Mouse (Mus musculus): ENCODE data around the gene Cldn3. TPM values are rescaled to one million over a fixed set of nuclear protein-coding genes. Genes with fewer than 3 reads are reported as not detected.

Cldn3 gene
- total RNA-seq, 1 experiment: 8.4 TPM

GRCm38 (mm10) chr5:135035608-135036359 lies 49.8 kb downstream of the Cldn3 start:
- Histone ChIP-seq H3K4me3 (ENCODE audit: insufficient read depth in 1 of 2, low read depth in 1 of 2, low read length in 2 of 2, poor library complexity in 1 of 2, severe bottlenecking in 1 of 2) (no peak overlapping the region), H3K9ac (ENCODE audit: insufficient read depth, low read depth, low read length, poor library complexity, severe bottlenecking) (no peak overlapping the region), H3K4me1 (ENCODE audit: control insufficient read depth in 2 of 2, insufficient read depth in 2 of 2, low read length in 2 of 2, poor library complexity in 1 of 2) (peaks cover 0 to 17% of the 10 kb centered on the region in 2 experiments; a peak in 2 of 4 replicates), H3K27ac (ENCODE audit: insufficient read depth, low read depth, low read length, poor library complexity, severe bottlenecking) (no peak overlapping the region), H3K36me3 (ENCODE audit: control insufficient read depth, insufficient read depth, low read length, poor library complexity, severe bottlenecking) (no peaks in the 10 kb centered on the region; the same call in 1 of the 2 replicates), H3K9me3 (ENCODE audit: control insufficient read depth, insufficient read depth, low read depth, low read length) (no peaks in the 10 kb centered on the region)
- DNase-seq (ENCODE audit: low read depth, low spot score): no peak
- in situ Hi-C loops (cut with MboI; ENCODE audit: low sequenced_read_pairs in 2 of 2, unreplicated experiment in 2 of 2): no loop called here
- TF ChIP-seq MAFK (IDR thresholded peaks at IDR 0.05; ENCODE audit: insufficient read depth, low read depth, low read length) (no peak), ZC3H11A (IDR thresholded peaks at IDR 0.05; ENCODE audit: borderline replicate concordance, low read depth, low read length) (no peak), HCFC1 (IDR thresholded peaks at IDR 0.05; ENCODE audit: borderline replicate concordance, insufficient read depth, low read length) (no peak), CHD2 (IDR thresholded peaks at IDR 0.05; ENCODE audit: low read depth, low read length) (no peak)

Other genes with a start within 250 kb of the Cldn3 start
- 0.85 and 0.98 TPM in 2 replicates for gene Eln, start 238.9 kb upstream of the Cldn3 start, total RNA-seq (2012; rRNA removed)
- not detected in 2 replicates for gene Tmem270, start 79.5 kb upstream of the Cldn3 start, total RNA-seq (2012; rRNA removed)
- not detected in 2 replicates for gene Cldn13, start 70.7 kb upstream of the Cldn3 start, total RNA-seq (2012; rRNA removed)
- gene Mettl27, start 53.8 kb upstream of the Cldn3 start, total RNA-seq (2012; rRNA removed): 15.6 and 17.3 TPM in 2 replicates
- gene Cldn4, start 39.3 kb upstream of the Cldn3 start, total RNA-seq (2012; rRNA removed): 150 and 350 TPM in 2 replicates
- 64.8 and 105 TPM in 2 replicates for gene Abhd11, start 22.9 kb downstream of the Cldn3 start, total RNA-seq (2012; rRNA removed)
- 9.5 and 14.6 TPM in 2 replicates for gene Stx1a, start 37.3 kb downstream of the Cldn3 start, total RNA-seq (2012; rRNA removed)
- gene Dnajc30, start 78.0 kb downstream of the Cldn3 start, total RNA-seq (2012; rRNA removed): 6.2 and 8.3 TPM in 2 replicates
- gene Bud23, start 78.7 kb downstream of the Cldn3 start, total RNA-seq (2012; rRNA removed): 110 and 112 TPM in 2 replicates
- 2.0 and 3.0 TPM in 2 replicates for gene Vps37d, start 92.1 kb downstream of the Cldn3 start, total RNA-seq (2012; rRNA removed)
- gene Mlxipl, start 103.7 kb downstream of the Cldn3 start, total RNA-seq (2012; rRNA removed): 7.6 and 11.7 TPM in 2 replicates
- gene Tbl2, start 163.4 kb downstream of the Cldn3 start, total RNA-seq (2012; rRNA removed): 49.6 and 99.0 TPM in 2 replicates
- gene Bcl7b, start 182.1 kb downstream of the Cldn3 start, total RNA-seq (2012; rRNA removed): 15.0 and 17.5 TPM in 2 replicates
- 63.1 and 70.1 TPM in 2 replicates for gene Baz1b, start 201.1 kb downstream of the Cldn3 start, total RNA-seq (2012; rRNA removed)

Measured in ES-E14 (cell line).